Comparison of ENCODE assay signal across 8 mouse cellular contexts in genomic region chr14:16379917-16380570, GRCm38 (mm10). TPM values are rescaled to one million over a fixed set of nuclear protein-coding genes. Genes with fewer than 3 reads are reported as not detected.
DNase-seq lines count a peak whose midpoint lies in the region; ATAC-seq and TF ChIP-seq lines count a peak whose summit lies in the region.

No protein-coding gene starts in this region.

- no peak for TF ChIP-seq POLR2A in bone marrow, adult 2 months (IDR thresholded peaks at IDR 0.05; ENCODE audit: borderline replicate concordance, control insufficient read depth, low read depth, low read length)

- no peaks in the 10 kb centered on the region; the same call in 1 of the 2 replicates for H3K4me1 ChIP-seq in bone marrow, adult 2 months (ENCODE audit: control insufficient read depth, insufficient read depth, low read length)
- H3K4me1 ChIP-seq in embryonic facial prominence, embryonic 15.5 days: peaks cover 4% of the 10 kb centered on the region; the same call in 1 of the 2 replicates
- H3K4me1 ChIP-seq in lung, embryonic 15.5 days: peaks cover 13% of the 10 kb centered on the region

- TF ChIP-seq CTCF in bone marrow, adult 2 months (IDR thresholded peaks at IDR 0.05; ENCODE audit: control insufficient read depth, insufficient read depth, low read length): peak; percentile 31; the same call in 1 of the 2 replicates

- no peak overlapping the region for H3K9ac ChIP-seq in embryonic facial prominence, embryonic 15.5 days
- no peak overlapping the region for H3K9ac ChIP-seq in lung, embryonic 15.5 days

- ATAC-seq in embryonic facial prominence, embryonic 15.5 days (ENCODE audit: insufficient number of reproducible peaks, low FRiP score, low TSS enrichment, low read depth): peak; percentile 57; the same call in 1 of the 2 replicates
- ATAC-seq in lung, embryonic 15.5 days (ENCODE audit: borderline replicate concordance, extremely low read depth, low FRiP score, low TSS enrichment): peak; percentile 87
- ATAC-seq in neutrophil, adult 5-6 weeks (ENCODE audit: extremely low read depth, insufficient number of reproducible peaks, low FRiP score, poor library complexity, severe bottlenecking): peak; percentile 98

- H3K4me2 ChIP-seq in embryonic facial prominence, embryonic 15.5 days (replicated peaks): no peak overlapping the region
- no peak overlapping the region for H3K4me2 ChIP-seq in lung, embryonic 15.5 days

- no peak overlapping the region for H3K27ac ChIP-seq in bone marrow, adult 2 months (ENCODE audit: control insufficient read depth, insufficient read depth, low read depth, low read length, poor library complexity)
- H3K27ac ChIP-seq in embryonic facial prominence, embryonic 15.5 days (replicated peaks): no peak overlapping the region
- H3K27ac ChIP-seq in lung, embryonic 15.5 days: no peak overlapping the region

- no peak overlapping the region for H3K4me3 ChIP-seq in bone marrow, adult 2 months (replicated peaks; ENCODE audit: control insufficient read depth, low read depth, low read length)
- no peak overlapping the region for H3K4me3 ChIP-seq in embryonic facial prominence, embryonic 15.5 days (replicated peaks)
- no peak overlapping the region for H3K4me3 ChIP-seq in lung, embryonic 15.5 days

- H3K9me3 ChIP-seq in embryonic facial prominence, embryonic 15.5 days (replicated peaks): no peaks in the 10 kb centered on the region
- H3K9me3 ChIP-seq in lung, embryonic 15.5 days: no peaks in the 10 kb centered on the region

- WGBS in bone marrow, adult 2 months: 5% methylated on average over 2 of the region's 2 CpGs
- 15% methylated on average over 2 of the region's 2 CpGs for WGBS in embryonic facial prominence, embryonic 15.5 days
- WGBS in lung, embryonic 15.5 days: 5% methylated on average over 2 of the region's 2 CpGs

- no peaks in the 10 kb centered on the region for H3K36me3 ChIP-seq in embryonic facial prominence, embryonic 15.5 days
- no peaks in the 10 kb centered on the region for H3K36me3 ChIP-seq in lung, embryonic 15.5 days

- intact Hi-C loops in heart, postnatal 14 days (cut with DNase I): no loop called here

- peak; percentile 35 to 93 for DNase-seq in adrenal gland, adult (ENCODE audit: inconsistent age in 2 of 2, low spot score in 1 of 2)
- no peak for DNase-seq in adrenal gland, postnatal 25 days
- DNase-seq in heart, postnatal 14 days: peak; percentile 20 to 67
- peak; percentile 35 to 72 for DNase-seq in kidney, postnatal 36 days

- no peaks in the 10 kb centered on the region for H3K27me3 ChIP-seq in embryonic facial prominence, embryonic 15.5 days
- no peaks in the 10 kb centered on the region for H3K27me3 ChIP-seq in lung, embryonic 15.5 days

RNA-seq across cellular contexts. Expression of gene Top2b, which starts 15.1 kb away (rescaled TPM):
- 97.3 and 97.4 TPM in 2 replicates for total RNA-seq in adrenal gland, postnatal 25 days (2021)
- 31.7 and 39.2 TPM in 2 replicates for polyA plus RNA-seq in bone marrow, adult 2 months (2011; ENCODE audit: insufficient read depth, insufficient read length, low replicate concordance, missing spikeins)
- 46.0 and 49.1 TPM in 2 replicates for polyA plus RNA-seq in embryonic facial prominence, embryonic 15.5 days (2015; fragmentation: Nextera tagmentation; extraction: Ambion mirVana)
- total RNA-seq in heart, postnatal 14 days (2021): 10 to 100 TPM; 75.5 to 80.6 TPM
- 49.8 and 52.3 TPM in 2 replicates for polyA plus RNA-seq in lung, embryonic 15.5 days (2015; fragmentation: Nextera tagmentation; extraction: Ambion mirVana)
- 302 and 306 TPM in 2 replicates for total RNA-seq in neutrophil, adult 5-6 weeks (2017)
